In genomic region chr17:27827511-27827910, GRCm38 (mm10) we compare ENCODE assay signal across 11 mouse cellular contexts. TPM values are rescaled to one million over a fixed set of nuclear protein-coding genes. Genes with fewer than 3 reads are reported as not detected.
DNase-seq lines count a peak whose midpoint lies in the region; ATAC-seq and TF ChIP-seq lines count a peak whose summit lies in the region.
"Had no signal": no experiment of that assay in that cellular context is flagged by ENCODE, and none has a peak within 500 bp of the region (broad histone marks: within the 10 kb centered on the region; RNA-seq: fewer than 3 reads in every experiment).

No protein-coding gene starts in this region.

- 43% methylated on average over 6 of the region's 6 CpGs for WGBS in heart, embryonic 14.5 days
- WGBS in heart, adult 2 months = 34% methylated on average over 6 of the region's 6 CpGs
- 19% methylated on average over 6 of the region's 6 CpGs for WGBS in midbrain, embryonic 11.5 days
- 10% methylated on average over 6 of the region's 6 CpGs for WGBS in midbrain, embryonic 16.5 days

- peak overlapping the region; percentile 63 for H3K4me2 ChIP-seq in heart, embryonic 14.5 days (ENCODE audit: low read length)
- H3K4me2 ChIP-seq in midbrain, embryonic 11.5 days = peak overlapping the region; percentile 46; the same call in 1 of the 2 replicates
- no peak overlapping the region for H3K4me2 ChIP-seq in midbrain, embryonic 16.5 days (ENCODE audit: low read length)

- H3K27ac ChIP-seq in heart, embryonic 14.5 days (replicated peaks in 1 of 2; ENCODE audit: control insufficient read depth in 1 of 2, insufficient read depth in 1 of 2, low read depth in 2 of 2, low read length in 2 of 2) = no peak overlapping the region
- no peak overlapping the region for H3K27ac ChIP-seq in heart, adult 2 months
- H3K27ac ChIP-seq in midbrain, embryonic 11.5 days (ENCODE audit: low read depth, low read length) = 0 out of 2 replicates have a peak overlapping the region, but pooled peaks have one; percentile 25
- H3K27ac ChIP-seq in midbrain, embryonic 16.5 days (ENCODE audit: low read length) = no peak overlapping the region
- H3K27ac ChIP-seq: limb, embryonic 13.5 days had no signal

- no peaks in the 10 kb centered on the region for H3K27me3 ChIP-seq in heart, embryonic 14.5 days (ENCODE audit: control insufficient read depth, insufficient read depth, low read length)
- no peaks in the 10 kb centered on the region for H3K27me3 ChIP-seq in heart, adult 2 months (ENCODE audit: control insufficient read depth, insufficient read depth, low read length)
- no peaks in the 10 kb centered on the region for H3K27me3 ChIP-seq in midbrain, embryonic 11.5 days (ENCODE audit: control insufficient read depth, insufficient read depth, low read length)
- no peaks in the 10 kb centered on the region for H3K27me3 ChIP-seq in midbrain, embryonic 16.5 days (ENCODE audit: control insufficient read depth, insufficient read depth, low read depth, low read length)
- H3K27me3 ChIP-seq: limb, embryonic 13.5 days; stomach, embryonic 15.5 days had no signal

- no peaks in the 10 kb centered on the region for H3K36me3 ChIP-seq in heart, embryonic 14.5 days (ENCODE audit: control insufficient read depth, insufficient read depth, low read length)
- no peaks in the 10 kb centered on the region for H3K36me3 ChIP-seq in heart, adult 2 months (ENCODE audit: control insufficient read depth, insufficient read depth, low read length)
- H3K36me3 ChIP-seq in midbrain, embryonic 11.5 days (ENCODE audit: control insufficient read depth, insufficient read depth, low read length) = no peaks in the 10 kb centered on the region
- no peaks in the 10 kb centered on the region for H3K36me3 ChIP-seq in midbrain, embryonic 16.5 days (ENCODE audit: control insufficient read depth, insufficient read depth, low read length)
- H3K36me3 ChIP-seq: limb, embryonic 13.5 days; stomach, embryonic 15.5 days had no signal

- no peaks in the 10 kb centered on the region; a peak in 1 of 4 replicates for H3K4me1 ChIP-seq in heart, embryonic 14.5 days (ENCODE audit: control insufficient read depth in 2 of 2, insufficient read depth in 2 of 2, low read length in 2 of 2)
- peaks cover 7% of the 10 kb centered on the region for H3K4me1 ChIP-seq in heart, adult 2 months (ENCODE audit: control insufficient read depth, insufficient read depth, low read length)
- peaks cover 8% of the 10 kb centered on the region for H3K4me1 ChIP-seq in midbrain, embryonic 11.5 days (ENCODE audit: control insufficient read depth, insufficient read depth, low read length)
- no peaks in the 10 kb centered on the region for H3K4me1 ChIP-seq in midbrain, embryonic 16.5 days (ENCODE audit: control insufficient read depth, insufficient read depth, low read length)

- H3K79me2 ChIP-seq in heart, adult 2 months (replicated peaks; ENCODE audit: control insufficient read depth, insufficient read depth, low read length) = no peaks in the 10 kb centered on the region

- H3K4me3 ChIP-seq in heart, embryonic 14.5 days (ENCODE audit: control insufficient read depth in 1 of 2, insufficient read depth in 1 of 2, low read depth in 1 of 2, low read length in 2 of 2) = no peak overlapping the region; a peak in 1 of 4 replicates
- no peak overlapping the region for H3K4me3 ChIP-seq in heart, adult 2 months
- H3K4me3 ChIP-seq in midbrain, embryonic 11.5 days (ENCODE audit: low read depth, low read length) = no peak overlapping the region
- no peak overlapping the region for H3K4me3 ChIP-seq in midbrain, embryonic 16.5 days (ENCODE audit: low read depth, low read length)

- DNase-seq in heart, adult 2 months = no peak
- DNase-seq in midbrain, embryonic 11.5 days (ENCODE audit: low spot score, missing footprints) = peak; percentile 85
- DNase-seq in embryo, embryonic 11 days = peak; percentile 52
- peak; percentile 30 for DNase-seq in naive thymus-derived CD4-positive, alpha-beta T cell, adult 2 months (ENCODE audit: low read depth)
- no peak for DNase-seq in urinary bladder, postnatal 36 days (ENCODE audit: low spot score in 2 of 2)
- no peak for DNase-seq in cerebellum, postnatal 25 days
- DNase-seq: cerebellum, postnatal 36 days had no signal

- H3K9me3 ChIP-seq in heart, embryonic 14.5 days (ENCODE audit: control insufficient read depth, low read length) = no peaks in the 10 kb centered on the region
- H3K9me3 ChIP-seq in midbrain, embryonic 11.5 days (ENCODE audit: control insufficient read depth, low read length) = no peaks in the 10 kb centered on the region
- no peaks in the 10 kb centered on the region for H3K9me3 ChIP-seq in midbrain, embryonic 16.5 days (replicated peaks; ENCODE audit: control insufficient read depth, low read length, poor library complexity, severe bottlenecking)
- H3K9me3 ChIP-seq: limb, embryonic 13.5 days; stomach, embryonic 15.5 days had no signal

- TF ChIP-seq EP300 in heart, adult 2 months (IDR thresholded peaks at IDR 0.05; ENCODE audit: insufficient read depth, low read depth, low read length) = no peak

- intact Hi-C loops in heart, adult 2 months (cut with DNase I) = no loop called here

- ATAC-seq in heart, embryonic 14.5 days (ENCODE audit: insufficient number of reproducible peaks, insufficient read depth, low FRiP score, low read depth) = no peak
- ATAC-seq in midbrain, embryonic 11.5 days (ENCODE audit: low FRiP score) = 0 out of 2 replicates have a peak, but pooled peaks have one; percentile 40
- ATAC-seq in midbrain, embryonic 16.5 days = no peak

- TF ChIP-seq CTCF in heart, adult 2 months (IDR thresholded peaks at IDR 0.05) = no peak

- TF ChIP-seq POLR2A in heart, adult 2 months (IDR thresholded peaks at IDR 0.05; ENCODE audit: insufficient read depth, low read depth, low read length) = no peak

- H3K9ac ChIP-seq in heart, embryonic 14.5 days (ENCODE audit: low read length) = no peak overlapping the region
- H3K9ac ChIP-seq in heart, adult 2 months (ENCODE audit: low read depth, low read length) = no peak overlapping the region
- H3K9ac ChIP-seq in midbrain, embryonic 11.5 days (ENCODE audit: low read length) = peak overlapping the region; percentile 47; the same call in 1 of the 2 replicates
- H3K9ac ChIP-seq in midbrain, embryonic 16.5 days (ENCODE audit: low read depth, low read length) = no peak overlapping the region
- H3K9ac ChIP-seq: limb, embryonic 13.5 days; stomach, embryonic 15.5 days had no signal

RNA-seq across cellular contexts. Expression of gene D17Wsu92e, which starts 7.1 kb away (rescaled TPM):
- 15.4 and 16.6 TPM in 2 replicates for polyA plus RNA-seq in heart, embryonic 14.5 days (2014; fragmentation: Nextera tagmentation; extraction: Ambion mirVana)
- 100 to 1,000 TPM; 136 to 151 TPM for total RNA-seq in heart, adult 2 months (2021)
- 112 and 163 TPM in 2 replicates for polyA plus RNA-seq in heart, adult 2 months (2012; rRNA removed)
- 8.7 and 10.9 TPM in 2 replicates for polyA plus RNA-seq in midbrain, embryonic 11.5 days (2014; fragmentation: Nextera tagmentation; extraction: Ambion mirVana)
- 8.5 and 9.4 TPM in 2 replicates for polyA plus RNA-seq in midbrain, embryonic 16.5 days (2015; fragmentation: Nextera tagmentation; extraction: Ambion mirVana)

RNA-seq across cellular contexts. Expression of gene Snrpc, which starts 10.4 kb away (rescaled TPM):
- 213 and 228 TPM in 2 replicates for polyA plus RNA-seq in heart, embryonic 14.5 days (2014; fragmentation: Nextera tagmentation; extraction: Ambion mirVana)
- total RNA-seq in heart, adult 2 months (2021) = 10 to 100 TPM; 44.5 to 55.2 TPM
- 43.4 and 52.4 TPM in 2 replicates for polyA plus RNA-seq in heart, adult 2 months (2012; rRNA removed)
- 358 and 416 TPM in 2 replicates for polyA plus RNA-seq in midbrain, embryonic 11.5 days (2014; fragmentation: Nextera tagmentation; extraction: Ambion mirVana)
- 193 and 197 TPM in 2 replicates for polyA plus RNA-seq in midbrain, embryonic 16.5 days (2015; fragmentation: Nextera tagmentation; extraction: Ambion mirVana)

RNA-seq across cellular contexts. Expression of gene Uhrf1bp1, which starts 28.7 kb away (rescaled TPM):
- polyA plus RNA-seq in heart, embryonic 14.5 days (2014; fragmentation: Nextera tagmentation; extraction: Ambion mirVana) = 3.2 and 3.3 TPM in 2 replicates
- 10 to 100 TPM; 14.7 to 19.4 TPM for total RNA-seq in heart, adult 2 months (2021)
- 5.3 and 10.1 TPM in 2 replicates for polyA plus RNA-seq in heart, adult 2 months (2012; rRNA removed)
- polyA plus RNA-seq in midbrain, embryonic 11.5 days (2014; fragmentation: Nextera tagmentation; extraction: Ambion mirVana) = 4.9 TPM in 2 replicates
- polyA plus RNA-seq in midbrain, embryonic 16.5 days (2015; fragmentation: Nextera tagmentation; extraction: Ambion mirVana) = 6.0 and 6.5 TPM in 2 replicates

Comparison
In these comparisons a context has a peak if more than half of its experiments do, and no peak if none do; other contexts are left out.
1. DNase-seq: peak in midbrain, embryonic 11.5 days (single experiment), embryo, embryonic 11 days (single experiment) and naive thymus-derived CD4-positive, alpha-beta T cell, adult 2 months (single experiment); none in heart, adult 2 months (0 of 2), urinary bladder, postnatal 36 days (0 of 2) and cerebellum, postnatal 25 days (0 of 2).